Mouse (Mus musculus): ENCODE data around the gene Ctf2.
A peak's percentile ranks its signal among the peaks of the same experiment; 100 is the strongest.
"Not testable (repeated sequence)": the region's sequence is repeated elsewhere in the genome, so short reads cannot be mapped to it uniquely, and the experiment has no call there.

Gene Ctf2

GRCm38 (mm10) chr7:127712461-127713385, 19.2 kb downstream of the Ctf2 start, which contains the start of gene Ctf1:
Ctf1 (plus strand) TSS chr7:127712736.
- DNase-seq = peak; percentile 88 to 92

- peak; percentile 27 to 35 for DNase-seq
Observed at GRCm38 (mm10) chr7:127711456-127711855, 20.5 kb downstream of the Ctf2 start.

- no peak for DNase-seq
Observed at GRCm38 (mm10) chr7:127711031-127711430, 20.9 kb downstream of the Ctf2 start.

GRCm38 (mm10) chr7:127709261-127709979, 22.5 kb downstream of the Ctf2 start:
- DNase-seq = no peak

GRCm38 (mm10) chr7:127708207-127709078, 23.5 kb downstream of the Ctf2 start, which contains the start of gene Bcl7c:
Bcl7c (minus strand) TSS chr7:127708933.
- peak; percentile 89 to 92 for DNase-seq

GRCm38 (mm10) chr7:127707957-127708206, 24.1 kb downstream of the Ctf2 start:
- DNase-seq = no peak

GRCm38 (mm10) chr7:127707045-127707956, 24.7 kb downstream of the Ctf2 start:
- DNase-seq = peak; percentile 51 to 56

- DNase-seq = peak; percentile 87 to 90
Observed at GRCm38 (mm10) chr7:127705706-127706105, 26.3 kb downstream of the Ctf2 start.

- peak; percentile 23 to 25 for DNase-seq
Observed at GRCm38 (mm10) chr7:127704598-127704997, 27.4 kb downstream of the Ctf2 start.

GRCm38 (mm10) chr7:127703561-127704178, 28.3 kb downstream of the Ctf2 start:
- peak in 1 of 2 experiments; percentile 27 for DNase-seq

GRCm38 (mm10) chr7:127700712-127701331, 31.1 kb downstream of the Ctf2 start:
- no peak for DNase-seq

- no peak for DNase-seq
Observed at GRCm38 (mm10) chr7:127698986-127699385, 33.0 kb downstream of the Ctf2 start.

- DNase-seq = not testable (repeated sequence)
Observed at GRCm38 (mm10) chr7:127693730-127694129, 38.2 kb downstream of the Ctf2 start.

- no peak for DNase-seq
Observed at GRCm38 (mm10) chr7:127693290-127693689, 38.7 kb downstream of the Ctf2 start.

- peak; percentile 76 to 77 for DNase-seq
Observed at GRCm38 (mm10) chr7:127691221-127691989, 40.6 kb downstream of the Ctf2 start.

GRCm38 (mm10) chr7:127689626-127690280, 42.2 kb downstream of the Ctf2 start:
- no peak for DNase-seq

- DNase-seq = no peak
Observed at GRCm38 (mm10) chr7:127688935-127689334, 43.0 kb downstream of the Ctf2 start.

- no peak for DNase-seq
Observed at GRCm38 (mm10) chr7:127686740-127687449, 45.1 kb downstream of the Ctf2 start.

Measured in cerebellum, postnatal 10 days (tissue).